Mouse (Mus musculus) G1E (cell line): ENCODE data around the gene Ces1h.

Experiments
- CTCF ChIP-seq: IDR thresholded peaks from 2 replicates; pipeline ENCODE4 v1.5.1; 2012; ENCODE audit warnings: low read depth, low read length, inconsistent platforms, mixed read lengths
- GATA1 ChIP-seq: IDR thresholded peaks from 2 replicates; pipeline ENCODE4 v1.6.1; 2012; ENCODE audit warnings: borderline replicate concordance, low read length, inconsistent platforms, mixed read lengths
- POLR2AphosphoS5 ChIP-seq: IDR thresholded peaks from 2 replicates; pipeline ENCODE4 v1.6.1; 2012; ENCODE audit warnings: low read depth, low read length, inconsistent platforms; ENCODE audit not compliant: insufficient replicate concordance
- TAL1 ChIP-seq: conservative IDR thresholded peaks from 2 replicates; pipeline ENCODE4 v1.6.1; 2012; ENCODE audit warnings: low read depth, low read length, inconsistent platforms, mixed read lengths

DNA sequence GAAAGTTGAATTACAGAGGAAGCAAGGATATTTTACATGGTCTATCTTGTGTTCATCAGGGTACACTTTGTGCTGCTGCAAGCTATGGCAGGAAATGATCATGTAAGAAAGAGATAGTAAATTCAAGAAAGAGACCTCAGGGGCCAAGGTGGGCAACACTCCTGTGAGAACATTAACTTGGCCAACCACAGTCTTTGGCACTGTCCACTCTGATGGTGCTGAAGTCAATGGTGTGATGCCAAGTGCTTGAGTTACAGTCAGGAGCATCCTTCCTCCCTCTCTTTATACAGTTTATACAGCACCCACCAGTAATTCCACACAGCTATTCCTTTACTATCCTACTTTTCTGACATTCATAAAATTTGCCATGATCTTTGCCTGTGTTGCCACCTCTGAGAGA, 19.4 kb downstream of the Ces1h start:
- no peak for TF ChIP-seq CTCF
- TF ChIP-seq TAL1 = no peak
- no peak for TF ChIP-seq POLR2AphosphoS5
- TF ChIP-seq GATA1 = no peak
